Comparison of ENCODE assay signal across 18 mouse cellular contexts in genomic region chr5:43103728-43104127, GRCm38 (mm10).
DNase-seq lines count a peak whose midpoint lies in the region; ATAC-seq and TF ChIP-seq lines count a peak whose summit lies in the region.
"Had no signal": no experiment of that assay in that cellular context is flagged by ENCODE, and none has a peak within 500 bp of the region (broad histone marks: within the 10 kb centered on the region; RNA-seq: fewer than 3 reads in every experiment).

No protein-coding gene starts in this region.

- no peaks in the 10 kb centered on the region for H3K27me3 ChIP-seq in hindbrain, embryonic 14.5 days (ENCODE audit: control insufficient read depth, insufficient read depth, low read length)
- H3K27me3 ChIP-seq in hindbrain, embryonic 11.5 days (ENCODE audit: control insufficient read depth, insufficient read depth, low read length): no peaks in the 10 kb centered on the region
- no peaks in the 10 kb centered on the region for H3K27me3 ChIP-seq in midbrain, postnatal 0 days (ENCODE audit: insufficient read depth, low read length)
- H3K27me3 ChIP-seq in midbrain, embryonic 13.5 days: no peaks in the 10 kb centered on the region
- H3K27me3 ChIP-seq: heart, embryonic 15.5 days; liver, embryonic 12.5 days; lung, embryonic 15.5 days; neural tube, embryonic 15.5 days had no signal

- no peak for DNase-seq in hindbrain, embryonic 14.5 days (ENCODE audit: low spot score)
- no peak for DNase-seq in hindbrain, embryonic 11.5 days (ENCODE audit: low spot score)
- peak; percentile 46 for DNase-seq in midbrain, postnatal 0 days (ENCODE audit: low spot score)
- DNase-seq in layer of hippocampus, adult 9-10 months (ENCODE audit: low spot score): peak; percentile 35
- peak; percentile 48 for DNase-seq in telencephalon, adult 2 months (ENCODE audit: low read depth, low spot score)
- no peak for DNase-seq in spleen, postnatal 36 days (ENCODE audit: low spot score in 2 of 2)
- DNase-seq: adrenal gland, adult 8-10 months; cerebellum, adult 9-11 months; kidney, adult 9 months; kidney, postnatal 4 days; thymus, adult 2 months had no signal

- H3K9me3 ChIP-seq in hindbrain, embryonic 14.5 days (ENCODE audit: control insufficient read depth, low read length): no peaks in the 10 kb centered on the region
- H3K9me3 ChIP-seq in hindbrain, embryonic 11.5 days (ENCODE audit: control insufficient read depth, low read length): no peaks in the 10 kb centered on the region
- H3K9me3 ChIP-seq in midbrain, postnatal 0 days (ENCODE audit: low read length): no peaks in the 10 kb centered on the region
- H3K9me3 ChIP-seq in midbrain, embryonic 13.5 days: no peaks in the 10 kb centered on the region
- H3K9me3 ChIP-seq: heart, embryonic 15.5 days; limb, embryonic 10.5 days; liver, embryonic 12.5 days; lung, embryonic 15.5 days; neural tube, embryonic 15.5 days had no signal

- ATAC-seq in hindbrain, embryonic 14.5 days (ENCODE audit: low FRiP score): peak; percentile 25; the same call in 1 of the 2 replicates
- ATAC-seq in hindbrain, embryonic 11.5 days (ENCODE audit: low FRiP score): no peak
- ATAC-seq in midbrain, postnatal 0 days (ENCODE audit: low FRiP score): 0 out of 2 replicates have a peak, but pooled peaks have one; percentile 20
- no peak for ATAC-seq in midbrain, embryonic 13.5 days
- ATAC-seq: CD4-positive, CD25-positive, alpha-beta regulatory T cell, adult 4 months; liver, embryonic 12.5 days had no signal

- H3K4me1 ChIP-seq in hindbrain, embryonic 14.5 days (replicated peaks; ENCODE audit: control insufficient read depth, insufficient read depth, low read length): peaks cover 5% of the 10 kb centered on the region; the same call in 1 of the 2 replicates
- H3K4me1 ChIP-seq in hindbrain, embryonic 11.5 days (replicated peaks; ENCODE audit: control insufficient read depth, insufficient read depth, low read length): no peaks in the 10 kb centered on the region
- peaks cover 2% of the 10 kb centered on the region; the same call in 1 of the 2 replicates for H3K4me1 ChIP-seq in midbrain, postnatal 0 days (ENCODE audit: insufficient read depth, low read length)
- H3K4me1 ChIP-seq in midbrain, embryonic 13.5 days (replicated peaks): peaks cover 21% of the 10 kb centered on the region
- H3K4me1 ChIP-seq: lung, embryonic 15.5 days had no signal

- H3K4me2 ChIP-seq in hindbrain, embryonic 14.5 days (replicated peaks): no peak overlapping the region
- H3K4me2 ChIP-seq in hindbrain, embryonic 11.5 days (replicated peaks; ENCODE audit: low read depth, low read length): no peak overlapping the region
- H3K4me2 ChIP-seq in midbrain, postnatal 0 days (ENCODE audit: low read depth, low read length, poor library complexity, severe bottlenecking): no peak overlapping the region
- H3K4me2 ChIP-seq in midbrain, embryonic 13.5 days (replicated peaks): no peak overlapping the region
- H3K4me2 ChIP-seq: heart, embryonic 15.5 days; liver, embryonic 12.5 days; lung, embryonic 15.5 days; neural tube, embryonic 15.5 days had no signal

- TF ChIP-seq CTCF in midbrain, postnatal 0 days (IDR thresholded peaks at IDR 0.05): no peak

- H3K9ac ChIP-seq in hindbrain, embryonic 14.5 days: no peak overlapping the region
- no peak overlapping the region for H3K9ac ChIP-seq in hindbrain, embryonic 11.5 days (ENCODE audit: low read depth, low read length)
- no peak overlapping the region for H3K9ac ChIP-seq in midbrain, postnatal 0 days (replicated peaks; ENCODE audit: low read length, poor library complexity, severe bottlenecking)
- no peak overlapping the region for H3K9ac ChIP-seq in midbrain, embryonic 13.5 days (replicated peaks)
- H3K9ac ChIP-seq: heart, embryonic 15.5 days; liver, embryonic 12.5 days; lung, embryonic 15.5 days; neural tube, embryonic 15.5 days had no signal

- WGBS in hindbrain, embryonic 14.5 days: 85% methylated on average over 7 of the region's 7 CpGs
- WGBS in hindbrain, embryonic 11.5 days: 90% methylated on average over 7 of the region's 7 CpGs
- 77% methylated on average over 7 of the region's 7 CpGs for WGBS in midbrain, postnatal 0 days
- WGBS in midbrain, embryonic 13.5 days: 90% methylated on average over 7 of the region's 7 CpGs

- H3K4me3 ChIP-seq in hindbrain, embryonic 14.5 days (replicated peaks; ENCODE audit: low read length): no peak overlapping the region
- H3K4me3 ChIP-seq in hindbrain, embryonic 11.5 days (ENCODE audit: low read depth, low read length): no peak overlapping the region
- no peak overlapping the region for H3K4me3 ChIP-seq in midbrain, postnatal 0 days (ENCODE audit: low read depth, low read length)
- H3K4me3 ChIP-seq in midbrain, embryonic 13.5 days (replicated peaks): no peak overlapping the region
- H3K4me3 ChIP-seq: heart, embryonic 15.5 days; limb, embryonic 10.5 days; liver, embryonic 12.5 days; lung, embryonic 15.5 days; neural tube, embryonic 15.5 days had no signal

- H3K36me3 ChIP-seq in hindbrain, embryonic 14.5 days (replicated peaks; ENCODE audit: control insufficient read depth, insufficient read depth): no peaks in the 10 kb centered on the region
- H3K36me3 ChIP-seq in hindbrain, embryonic 11.5 days (ENCODE audit: control insufficient read depth, insufficient read depth, low read length): no peaks in the 10 kb centered on the region
- H3K36me3 ChIP-seq in midbrain, postnatal 0 days (ENCODE audit: insufficient read depth, low read length): no peaks in the 10 kb centered on the region
- no peaks in the 10 kb centered on the region for H3K36me3 ChIP-seq in midbrain, embryonic 13.5 days
- H3K36me3 ChIP-seq: heart, embryonic 15.5 days; limb, embryonic 10.5 days; liver, embryonic 12.5 days; lung, embryonic 15.5 days; neural tube, embryonic 15.5 days had no signal

- H3K27ac ChIP-seq in hindbrain, embryonic 14.5 days: no peak overlapping the region
- H3K27ac ChIP-seq in hindbrain, embryonic 11.5 days (ENCODE audit: low read depth, low read length): no peak overlapping the region
- no peak overlapping the region for H3K27ac ChIP-seq in midbrain, postnatal 0 days (ENCODE audit: low read depth, low read length)
- H3K27ac ChIP-seq in midbrain, embryonic 13.5 days: no peak overlapping the region
- H3K27ac ChIP-seq: heart, embryonic 15.5 days; limb, embryonic 10.5 days; liver, embryonic 12.5 days; lung, embryonic 15.5 days; neural tube, embryonic 15.5 days had no signal

Comparison
In these comparisons a context has a peak if more than half of its experiments do, and no peak if none do; other contexts are left out.
1. ATAC-seq: peak in hindbrain, embryonic 14.5 days (single experiment) and midbrain, postnatal 0 days (single experiment); none in hindbrain, embryonic 11.5 days (single experiment) and midbrain, embryonic 13.5 days (single experiment).
2. DNase-seq: peak in midbrain, postnatal 0 days (single experiment), layer of hippocampus, adult 9-10 months (single experiment) and telencephalon, adult 2 months (single experiment); none in hindbrain, embryonic 14.5 days (single experiment), hindbrain, embryonic 11.5 days (single experiment) and spleen, postnatal 36 days (0 of 2).